Mouse (Mus musculus): ENCODE data around the gene Mast1. TPM values are rescaled to one million over a fixed set of nuclear protein-coding genes. Genes with fewer than 3 reads are reported as not detected.

The Mast1 gene
- total RNA-seq, 2 experiments from 2014 or later: 0.42 TPM; not detected in 1

DNA sequence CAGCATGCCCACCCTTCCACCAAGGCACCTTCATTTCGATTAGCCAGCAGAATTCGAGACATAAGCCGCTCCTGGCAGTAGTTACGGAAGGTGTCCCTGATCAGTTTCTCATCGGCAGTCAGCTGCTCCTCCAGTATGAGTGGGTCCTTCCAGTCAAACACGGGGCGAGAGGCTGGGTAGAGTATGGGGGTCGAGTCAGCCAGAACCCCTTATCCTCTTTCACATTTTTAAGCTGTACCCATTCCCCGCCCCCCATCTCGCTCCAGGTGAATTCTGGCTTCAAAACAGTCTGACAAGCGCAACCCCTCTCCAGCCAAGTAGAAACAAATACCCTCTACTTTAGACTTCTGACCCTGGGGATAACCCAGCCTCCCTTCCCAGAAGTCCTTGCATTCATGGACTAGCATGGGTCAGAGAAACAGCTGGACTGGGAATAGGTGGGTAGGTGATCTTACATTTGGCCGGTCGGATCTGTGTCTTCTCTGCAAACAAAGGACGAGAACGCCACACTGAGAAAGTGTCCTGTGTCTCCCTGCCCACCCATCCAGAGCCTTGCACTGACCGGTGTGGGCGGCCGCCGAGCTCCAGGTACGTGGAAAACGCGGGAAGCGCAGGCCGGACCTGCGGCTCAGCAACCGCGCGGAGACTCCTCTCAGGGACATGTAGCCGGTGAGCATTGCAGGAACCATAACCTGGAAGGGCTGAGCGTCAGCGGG lies 44.0 kb downstream of the Mast1 start:
- no peak for ATAC-seq (replicated peaks; ENCODE audit: low FRiP score, low TSS enrichment, poor library complexity, severe bottlenecking)

DNA sequence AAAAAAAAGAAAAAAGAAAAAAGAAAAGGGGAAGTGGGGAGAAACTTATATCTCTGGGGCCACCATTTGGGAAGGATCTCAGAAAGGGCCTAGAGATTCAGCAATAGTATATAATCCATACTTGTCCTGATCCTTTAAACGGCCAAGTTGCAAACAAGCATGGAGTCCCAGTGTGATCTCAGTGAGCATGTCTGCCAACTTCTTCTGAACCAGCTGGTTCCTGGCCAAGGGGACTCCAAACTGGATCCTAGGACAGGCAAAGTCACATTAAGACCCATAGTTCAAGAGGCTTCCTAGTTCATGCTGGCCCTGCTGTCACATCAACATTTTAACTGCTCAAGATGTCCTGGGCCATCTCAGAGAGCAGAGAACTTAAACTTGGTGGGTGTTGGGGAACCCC lies 48.0 kb downstream of the Mast1 start:
- no peak for ATAC-seq (replicated peaks; ENCODE audit: low FRiP score, low TSS enrichment, poor library complexity, severe bottlenecking)

DNA sequence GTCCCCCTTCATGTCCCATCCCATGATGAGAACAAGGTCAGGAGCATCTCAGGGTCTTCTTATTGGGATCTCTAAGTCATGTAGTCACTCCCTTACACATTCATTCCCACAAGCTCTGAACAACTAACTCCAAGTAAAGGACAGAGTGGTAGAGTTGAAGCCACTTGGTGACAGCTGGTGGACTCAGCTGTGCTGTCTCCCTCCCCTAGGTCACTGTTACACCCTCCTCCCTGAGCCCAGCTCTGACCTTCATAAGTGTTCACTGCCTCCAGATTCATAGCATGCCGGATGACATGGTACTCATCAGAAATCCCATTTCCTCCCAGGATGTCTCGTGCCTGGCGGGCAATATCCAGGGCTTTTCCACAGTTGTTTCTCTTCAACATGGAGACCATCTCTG lies 48.9 kb downstream of the Mast1 start:
- no peak for ATAC-seq (replicated peaks; ENCODE audit: low FRiP score, low TSS enrichment, poor library complexity, severe bottlenecking)

DNA sequence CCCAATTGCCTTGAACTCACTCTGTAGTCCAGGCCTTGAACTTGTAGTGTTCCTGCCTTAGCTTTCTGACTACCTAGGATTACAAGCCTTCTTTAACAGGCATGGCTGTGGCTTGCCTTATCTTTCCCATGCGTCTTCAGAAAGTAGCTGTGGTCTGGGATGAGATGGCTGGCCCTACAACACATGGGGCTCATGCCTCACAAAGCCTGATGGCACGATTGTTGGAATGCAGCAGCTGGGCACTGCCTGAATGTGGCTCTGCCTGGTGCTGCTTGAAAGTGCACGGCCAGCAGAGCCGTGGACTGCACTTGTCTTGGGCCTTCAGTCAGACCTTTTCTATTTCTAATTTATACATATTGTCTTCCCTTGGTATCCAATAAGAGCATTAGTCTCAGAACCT lies 52.4 kb downstream of the Mast1 start:
- ATAC-seq (replicated peaks; ENCODE audit: low FRiP score, low TSS enrichment, poor library complexity, severe bottlenecking): peak; percentile 67

DNA sequence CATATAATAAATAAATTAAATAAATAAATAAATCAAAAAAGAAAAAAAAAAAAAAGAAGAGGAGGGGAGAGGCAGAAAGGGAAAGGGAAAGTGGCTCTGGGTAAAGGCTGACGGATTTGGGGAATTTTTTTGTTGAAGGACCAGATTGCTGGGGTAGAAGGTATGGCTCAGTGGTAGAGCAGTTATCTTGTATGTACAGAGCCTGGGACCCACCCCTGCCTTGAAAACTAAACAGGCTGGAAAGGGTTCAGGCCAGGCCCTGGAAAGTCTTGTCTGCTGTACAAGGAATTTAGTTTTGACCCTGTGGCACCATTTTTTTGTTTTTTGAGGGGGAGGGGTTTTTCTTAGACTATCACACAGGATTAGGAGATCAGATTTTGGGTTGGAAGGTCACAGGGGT lies 58.2 kb downstream of the Mast1 start:
- no peak for ATAC-seq (replicated peaks; ENCODE audit: low FRiP score, low TSS enrichment, poor library complexity, severe bottlenecking)

DNA sequence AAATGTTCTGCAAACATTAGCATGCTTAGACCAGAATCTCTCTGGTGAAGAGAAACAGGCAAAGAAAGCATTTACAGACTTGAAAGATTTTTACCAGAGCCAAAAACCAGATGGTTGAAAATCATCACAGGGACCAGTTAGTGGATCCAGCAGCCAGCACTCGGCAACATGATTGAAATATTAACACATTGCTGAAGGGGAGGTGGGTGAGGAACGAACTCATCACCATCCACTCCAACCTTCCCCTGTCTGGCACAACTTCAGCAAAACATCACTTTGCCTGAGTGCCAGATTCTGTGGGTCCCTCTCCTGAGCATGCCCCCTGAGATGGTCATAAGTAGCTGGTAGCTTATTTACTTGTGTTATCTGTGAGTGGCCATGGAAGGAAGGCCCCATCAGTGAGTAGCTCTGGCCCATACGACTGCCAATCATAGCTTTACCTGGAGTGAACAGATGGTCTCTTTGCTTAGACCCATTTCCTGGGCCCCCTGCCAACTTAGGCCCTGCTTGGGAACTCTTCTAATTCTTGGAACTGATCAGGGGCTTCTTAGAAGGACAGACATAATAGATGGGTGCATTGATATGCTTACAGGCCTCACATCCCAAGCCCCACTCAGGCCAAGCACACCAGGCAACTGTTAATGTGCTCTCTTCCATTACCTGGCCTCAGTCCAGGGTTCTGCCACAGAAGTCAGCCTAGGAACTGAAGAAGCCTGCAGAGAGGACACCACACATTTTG lies 59.7 kb downstream of the Mast1 start:
- ATAC-seq (replicated peaks; ENCODE audit: low FRiP score, low TSS enrichment, poor library complexity, severe bottlenecking): peak; percentile 34; the same call in 1 of the 2 replicates

DNA sequence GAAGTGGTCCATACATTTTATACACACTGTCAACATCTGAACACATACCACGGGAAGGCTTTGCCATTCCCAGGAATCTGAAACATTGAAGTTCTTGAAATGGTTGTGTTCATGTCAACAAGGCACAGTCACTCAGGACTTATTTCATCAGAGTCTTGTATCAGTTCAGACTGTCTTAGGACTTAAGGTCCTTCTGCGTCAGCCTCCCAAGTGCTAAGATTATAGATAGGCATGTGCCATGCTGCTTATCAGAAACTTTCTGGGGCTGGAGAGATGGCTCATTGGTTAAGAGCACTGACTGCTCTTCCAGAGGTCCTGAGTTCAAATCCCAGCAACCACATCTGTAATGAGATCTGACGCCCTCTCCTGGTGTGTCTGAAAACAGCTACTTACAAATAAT lies 62.8 kb downstream of the Mast1 start:
- ATAC-seq (replicated peaks; ENCODE audit: low FRiP score, low TSS enrichment, poor library complexity, severe bottlenecking): no peak

DNA sequence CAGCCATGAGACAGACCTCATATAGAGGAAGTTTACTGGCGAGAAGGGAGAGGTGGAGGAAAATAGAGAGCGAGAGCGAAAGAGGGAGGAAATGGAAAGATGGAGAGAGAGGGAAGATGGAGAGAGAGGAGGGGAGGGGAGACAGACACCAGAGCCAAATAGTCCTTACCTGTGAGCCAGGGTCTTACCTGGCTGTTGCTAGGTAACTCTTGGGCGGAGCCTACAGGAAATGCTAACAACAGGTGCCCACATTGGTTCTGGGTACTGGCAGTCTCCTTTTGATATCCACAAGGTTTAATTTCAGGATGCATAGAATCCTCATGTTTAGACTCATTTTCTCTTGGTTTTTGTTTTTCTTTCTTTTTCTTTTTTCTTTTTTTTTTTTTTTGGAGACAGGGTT lies 64.1 kb downstream of the Mast1 start:
- no peak for ATAC-seq (replicated peaks; ENCODE audit: low FRiP score, low TSS enrichment, poor library complexity, severe bottlenecking)

DNA sequence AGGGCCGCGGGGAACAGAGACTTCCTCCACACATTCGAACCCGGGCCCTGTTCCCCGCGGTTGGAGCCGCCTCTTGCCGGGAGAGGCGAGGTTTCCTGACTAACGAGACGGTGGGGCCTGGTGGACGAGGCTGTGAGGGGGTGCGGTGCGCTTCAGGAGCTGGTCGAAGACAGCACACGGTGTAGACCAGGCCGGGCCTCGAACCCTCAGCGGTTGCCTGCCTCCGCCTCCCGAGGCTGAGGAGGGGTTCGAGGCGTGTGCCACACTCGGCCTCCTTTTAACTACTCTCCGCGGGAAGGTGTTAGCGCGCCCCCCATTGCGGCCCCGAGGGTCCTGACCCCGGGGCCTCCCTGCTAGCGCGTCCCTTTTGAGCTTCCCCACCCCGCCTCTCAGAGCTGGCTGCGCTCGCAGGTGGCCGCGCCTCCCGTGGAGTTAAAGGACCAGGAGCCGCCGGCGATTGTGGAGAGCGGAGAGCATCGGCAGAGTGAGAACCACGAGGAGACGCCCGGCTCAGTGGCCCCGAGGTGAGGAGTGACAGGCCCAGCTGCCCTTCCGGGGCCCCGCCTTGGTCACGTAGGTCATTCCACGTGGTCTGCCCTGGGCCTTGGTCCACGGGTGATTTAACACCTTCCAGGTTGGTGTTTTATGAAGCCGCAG lies 64.7 kb downstream of the Mast1 start:
- ATAC-seq (replicated peaks; ENCODE audit: low FRiP score, low TSS enrichment, poor library complexity, severe bottlenecking): peak; percentile 36

DNA sequence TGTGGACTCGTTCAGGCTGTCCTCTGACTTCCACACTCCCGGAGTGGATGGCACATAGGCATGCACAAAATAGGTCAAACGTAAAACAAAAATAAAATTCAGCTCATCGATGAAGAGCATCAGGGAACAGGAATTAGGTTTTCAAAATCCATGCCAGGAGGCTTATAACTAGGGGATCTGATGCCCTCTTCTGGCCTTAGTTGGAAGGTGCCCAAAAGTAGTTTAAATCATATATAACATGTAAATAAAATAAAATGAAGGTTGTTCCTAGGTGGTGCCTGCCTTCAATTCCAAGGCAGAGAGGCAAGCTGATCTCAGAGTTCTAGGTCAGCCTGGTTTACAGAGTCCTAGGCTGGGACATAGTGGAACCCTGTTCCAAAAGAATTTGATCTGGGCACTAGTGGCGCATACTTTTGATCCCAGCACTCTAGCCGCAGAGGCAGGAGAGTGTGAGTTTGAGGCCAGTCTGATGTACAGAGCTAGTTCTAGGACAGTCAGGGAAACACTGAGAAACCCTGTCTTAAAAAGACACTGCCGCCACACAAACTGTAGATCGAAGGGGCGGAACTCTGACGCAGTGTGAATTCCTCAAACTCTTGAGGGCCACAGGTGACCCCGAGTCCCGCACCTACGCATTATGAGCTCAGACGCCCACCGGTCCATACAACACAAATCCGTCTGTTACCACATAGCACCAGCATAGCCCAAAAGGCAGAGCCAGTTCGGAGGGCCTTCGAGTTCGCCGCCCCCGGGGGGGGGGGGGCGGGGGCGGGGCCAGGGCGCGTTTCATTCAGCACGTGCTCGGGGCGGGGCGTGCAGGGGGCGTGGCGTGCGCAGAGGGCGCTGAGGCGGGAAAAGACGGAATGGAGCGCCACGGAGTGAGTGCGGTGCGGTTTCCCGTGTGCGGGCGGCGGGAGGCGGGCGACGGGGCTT lies 65.5 kb downstream of the Mast1 start, which contains the start of gene Syce2:
Gene Syce2, plus strand, starts transcription at position 736 of the 933 bp plus-strand sequence.
- ATAC-seq (replicated peaks; ENCODE audit: low FRiP score, low TSS enrichment, poor library complexity, severe bottlenecking): peak; percentile 61

Other genes starting within 250 kb of the Mast1 start
Only the 30 nearest of the 31 such genes appear.
- gene Lyl1, start 235.9 kb downstream of the Mast1 start, total RNA-seq (2014; fragmentation: Nextera tagmentation): 44.2 and 65.2 TPM in 2 replicates
- 9.5 and 10.1 TPM in 2 replicates for gene Lyl1, start 235.9 kb downstream of the Mast1 start, total RNA-seq (2017)
- 25.7 and 28.1 TPM in 2 replicates for gene G430095P16Rik, start 214.4 kb downstream of the Mast1 start, total RNA-seq (2014; fragmentation: Nextera tagmentation)
- 8.2 and 11.4 TPM in 2 replicates for gene G430095P16Rik, start 214.4 kb downstream of the Mast1 start, total RNA-seq (2017)
- 73.4 and 79.7 TPM in 2 replicates for gene Nfix, start 137.0 kb downstream of the Mast1 start, total RNA-seq (2014; fragmentation: Nextera tagmentation)
- 13.3 and 26.0 TPM in 2 replicates for gene Nfix, start 137.0 kb downstream of the Mast1 start, total RNA-seq (2017)
- gene Dand5, start 114.5 kb downstream of the Mast1 start, total RNA-seq (2014; fragmentation: Nextera tagmentation): 4.7 TPM in 2 replicates
- gene Dand5, start 114.5 kb downstream of the Mast1 start, total RNA-seq (2017): 3.5 and 3.7 TPM in 2 replicates
- 28.3 and 31.1 TPM in 2 replicates for gene Gadd45gip1, start 105.8 kb downstream of the Mast1 start, total RNA-seq (2014; fragmentation: Nextera tagmentation)
- gene Gadd45gip1, start 105.8 kb downstream of the Mast1 start, total RNA-seq (2017): 53.1 and 61.8 TPM in 2 replicates
- gene Rad23a, start 96.7 kb downstream of the Mast1 start, total RNA-seq (2014; fragmentation: Nextera tagmentation): 94.8 and 151 TPM in 2 replicates
- 38.4 and 43.7 TPM in 2 replicates for gene Rad23a, start 96.7 kb downstream of the Mast1 start, total RNA-seq (2017)
- 286 and 320 TPM in 2 replicates for gene Calr, start 90.4 kb downstream of the Mast1 start, total RNA-seq (2014; fragmentation: Nextera tagmentation)
- gene Calr, start 90.4 kb downstream of the Mast1 start, total RNA-seq (2017): 1,361 and 1,527 TPM in 2 replicates
- 101 and 104 TPM in 2 replicates for gene Farsa, start 80.4 kb downstream of the Mast1 start, total RNA-seq (2014; fragmentation: Nextera tagmentation)
- 151 and 153 TPM in 2 replicates for gene Farsa, start 80.4 kb downstream of the Mast1 start, total RNA-seq (2017)
- 101 and 135 TPM in 2 replicates for gene Syce2, start 65.2 kb downstream of the Mast1 start, total RNA-seq (2014; fragmentation: Nextera tagmentation)
- 98.9 and 102 TPM in 2 replicates for gene Syce2, start 65.2 kb downstream of the Mast1 start, total RNA-seq (2017)
- 34.7 and 51.0 TPM in 2 replicates for gene Gcdh, start 43.4 kb downstream of the Mast1 start, total RNA-seq (2014; fragmentation: Nextera tagmentation)
- 37.0 and 42.9 TPM in 2 replicates for gene Gcdh, start 43.4 kb downstream of the Mast1 start, total RNA-seq (2017)
- 193 and 197 TPM in 2 replicates for gene Klf1, start 35.4 kb downstream of the Mast1 start, total RNA-seq (2014; fragmentation: Nextera tagmentation)
- gene Klf1, start 35.4 kb downstream of the Mast1 start, total RNA-seq (2017): 162 and 228 TPM in 2 replicates
- 29.1 and 38.8 TPM in 2 replicates for gene Dnase2a, start 28.8 kb downstream of the Mast1 start, total RNA-seq (2014; fragmentation: Nextera tagmentation)
- 26.7 and 42.2 TPM in 2 replicates for gene Dnase2a, start 28.8 kb downstream of the Mast1 start, total RNA-seq (2017)
- not detected in 2 replicates for gene Rtbdn, start 9.6 kb upstream of the Mast1 start, total RNA-seq (2014; fragmentation: Nextera tagmentation)
- gene Rtbdn, start 9.6 kb upstream of the Mast1 start, total RNA-seq (2017): not detected in 2 replicates
- gene Gm49661, start 32.1 kb upstream of the Mast1 start, total RNA-seq (2014; fragmentation: Nextera tagmentation): not detected in 2 replicates
- not detected in 2 replicates for gene Gm49661, start 32.1 kb upstream of the Mast1 start, total RNA-seq (2017)
- gene Prdx2, start 32.2 kb upstream of the Mast1 start, total RNA-seq (2014; fragmentation: Nextera tagmentation): 898 and 1,004 TPM in 2 replicates
- gene Prdx2, start 32.2 kb upstream of the Mast1 start, total RNA-seq (2017): 1,011 and 1,021 TPM in 2 replicates
- gene Rnaseh2a, start 32.4 kb upstream of the Mast1 start, total RNA-seq (2014; fragmentation: Nextera tagmentation): 198 and 202 TPM in 2 replicates
- gene Rnaseh2a, start 32.4 kb upstream of the Mast1 start, total RNA-seq (2017): 119 and 151 TPM in 2 replicates
- gene Junb, start 41.4 kb upstream of the Mast1 start, total RNA-seq (2014; fragmentation: Nextera tagmentation): 4.1 and 8.0 TPM in 2 replicates
- gene Junb, start 41.4 kb upstream of the Mast1 start, total RNA-seq (2017): 57.8 and 74.2 TPM in 2 replicates
- 7.7 and 9.6 TPM in 2 replicates for gene Hook2, start 53.2 kb upstream of the Mast1 start, total RNA-seq (2014; fragmentation: Nextera tagmentation)
- gene Hook2, start 53.2 kb upstream of the Mast1 start, total RNA-seq (2017): 11.0 and 19.9 TPM in 2 replicates
- gene Best2, start 77.2 kb upstream of the Mast1 start, total RNA-seq (2014; fragmentation: Nextera tagmentation): not detected in 2 replicates
- not detected in 2 replicates for gene Best2, start 77.2 kb upstream of the Mast1 start, total RNA-seq (2017)
- gene Asna1, start 87.9 kb upstream of the Mast1 start, total RNA-seq (2014; fragmentation: Nextera tagmentation): 77.3 and 82.3 TPM in 2 replicates
- gene Asna1, start 87.9 kb upstream of the Mast1 start, total RNA-seq (2017): 48.6 and 73.5 TPM in 2 replicates
- gene Trir, start 89.5 kb upstream of the Mast1 start, total RNA-seq (2014; fragmentation: Nextera tagmentation): 137 and 159 TPM in 2 replicates
- gene Trir, start 89.5 kb upstream of the Mast1 start, total RNA-seq (2017): 342 and 455 TPM in 2 replicates
- gene Tnpo2, start 99.6 kb upstream of the Mast1 start, total RNA-seq (2014; fragmentation: Nextera tagmentation): 42.2 and 68.5 TPM in 2 replicates
- 20.3 and 28.3 TPM in 2 replicates for gene Tnpo2, start 99.6 kb upstream of the Mast1 start, total RNA-seq (2017)
- 11.0 and 21.1 TPM in 2 replicates for gene Fbxw9, start 122.7 kb upstream of the Mast1 start, total RNA-seq (2014; fragmentation: Nextera tagmentation)
- gene Fbxw9, start 122.7 kb upstream of the Mast1 start, total RNA-seq (2017): 1.4 and 5.8 TPM in 2 replicates
- gene Gm5741, start 130.6 kb upstream of the Mast1 start, total RNA-seq (2014; fragmentation: Nextera tagmentation): not detected in 2 replicates
- gene Gm5741, start 130.6 kb upstream of the Mast1 start, total RNA-seq (2017): not detected in 2 replicates
- gene Dhps, start 134.4 kb upstream of the Mast1 start, total RNA-seq (2014; fragmentation: Nextera tagmentation): 69.1 and 99.2 TPM in 2 replicates
- gene Dhps, start 134.4 kb upstream of the Mast1 start, total RNA-seq (2017): 15.0 and 17.6 TPM in 2 replicates
- 172 and 250 TPM in 2 replicates for gene Wdr83os, start 143.4 kb upstream of the Mast1 start, total RNA-seq (2014; fragmentation: Nextera tagmentation)
- gene Wdr83os, start 143.4 kb upstream of the Mast1 start, total RNA-seq (2017): 40.4 and 61.3 TPM in 2 replicates
- gene Wdr83, start 143.9 kb upstream of the Mast1 start, total RNA-seq (2014; fragmentation: Nextera tagmentation): 50.1 and 102 TPM in 2 replicates
- 23.1 and 25.2 TPM in 2 replicates for gene Wdr83, start 143.9 kb upstream of the Mast1 start, total RNA-seq (2017)
- 30.8 and 30.9 TPM in 2 replicates for gene Man2b1, start 145.9 kb upstream of the Mast1 start, total RNA-seq (2014; fragmentation: Nextera tagmentation)
- gene Man2b1, start 145.9 kb upstream of the Mast1 start, total RNA-seq (2017): 9.8 and 13.8 TPM in 2 replicates
- not detected in 2 replicates for gene Zfp791, start 185.7 kb upstream of the Mast1 start, total RNA-seq (2014; fragmentation: Nextera tagmentation)
- not detected in 2 replicates for gene Zfp791, start 185.7 kb upstream of the Mast1 start, total RNA-seq (2017)
- not detected in 2 replicates for gene Cks1brt, start 214.6 kb upstream of the Mast1 start, total RNA-seq (2014; fragmentation: Nextera tagmentation)
- gene Cks1brt, start 214.6 kb upstream of the Mast1 start, total RNA-seq (2017): not detected in 2 replicates